Mouse (Mus musculus) testis, adult 2 months (tissue): ENCODE results near the gene Abca2. TPM values are rescaled to one million over a fixed set of nuclear protein-coding genes. Genes with fewer than 3 reads are reported as not detected.
"Not testable (repeated sequence)": the region's sequence is repeated elsewhere in the genome, so short reads cannot be mapped to it uniquely, and the experiment has no call there.

ENCODE experiments used
- H3K27ac ChIP-seq: fragments of 200-500 bp; 2 replicates; pipeline ENCODE4 v1.5.1; 2012; ENCODE audit warnings: low read depth, low read length; ENCODE audit not compliant: control insufficient read depth, insufficient read depth
- H3K27me3 ChIP-seq: fragments of 200-500 bp; 2 replicates; pipeline ENCODE4 v1.6.1; 2012; ENCODE audit warnings: mild to moderate bottlenecking, low read length, moderate library complexity; ENCODE audit not compliant: control insufficient read depth, insufficient read depth
- H3K36me3 ChIP-seq: fragments of 200-500 bp; 2 replicates; pipeline ENCODE4 v1.6.1; 2012; ENCODE audit warnings: mild to moderate bottlenecking, low read length; ENCODE audit not compliant: control insufficient read depth, insufficient read depth
- H3K4me1 ChIP-seq: fragments of 200-500 bp; 2 replicates; pipeline ENCODE4 v1.6.1; 2012; ENCODE audit warnings: low read length; ENCODE audit not compliant: control insufficient read depth, insufficient read depth
- H3K4me3 ChIP-seq: fragments of 200-500 bp; 2 replicates; pipeline ENCODE4 v1.5.1; 2012; ENCODE audit warnings: low read depth, mild to moderate bottlenecking, low read length, moderate library complexity, mixed read lengths; ENCODE audit not compliant: control insufficient read depth
- CTCF ChIP-seq: fragments of 200-500 bp; IDR thresholded peaks from 2 replicates; pipeline ENCODE4 v1.5.1; 2012; ENCODE audit warnings: low read depth, mild to moderate bottlenecking, inconsistent platforms, low read length, moderate library complexity; ENCODE audit not compliant: control insufficient read depth, insufficient read depth, insufficient replicate concordance
- POLR2A ChIP-seq: fragments of 200-500 bp; IDR thresholded peaks from 2 replicates; pipeline ENCODE4 v1.6.1; 2012; ENCODE audit warnings: low read depth, mild to moderate bottlenecking, inconsistent platforms, low read length, moderate library complexity; ENCODE audit not compliant: control insufficient read depth
- polyA plus RNA-seq: library from polyadenylated mRNA; depleted of rRNA; stranded (reverse); fragments of >200 nt; gene quantifications from 2 replicates; pipeline ENCODE4 v1.2.3, GENCODE M21; 2012

Gene Abca2
- polyA plus RNA-seq, 1 experiment = 18.3 TPM

GRCm38 (mm10) chr2:25408908-25409307, 19.6 kb upstream of the Abca2 start:
- Histone ChIP-seq H3K27me3 (no peaks in the 10 kb centered on the region), H3K27ac (no peak overlapping the region), H3K4me3 (no peak overlapping the region), H3K4me1 (no peaks in the 10 kb centered on the region), H3K36me3 (no peaks in the 10 kb centered on the region)
- TF ChIP-seq CTCF = no peak
- TF ChIP-seq POLR2A = no peak

- not testable (repeated sequence) for H3K27me3 ChIP-seq, H3K36me3 ChIP-seq, H3K4me3 ChIP-seq, H3K4me1 ChIP-seq, H3K27ac ChIP-seq
Observed at GRCm38 (mm10) chr2:25413436-25413835, 15.1 kb upstream of the Abca2 start.

- TF ChIP-seq CTCF = no peak
- TF ChIP-seq POLR2A = no peak
- no peak overlapping the region for H3K4me3 ChIP-seq
- no peaks in the 10 kb centered on the region for H3K27me3 ChIP-seq
- no peak overlapping the region for H3K27ac ChIP-seq
- no peaks in the 10 kb centered on the region for H3K36me3 ChIP-seq
- H3K4me1 ChIP-seq = no peaks in the 10 kb centered on the region
Observed at GRCm38 (mm10) chr2:25417426-25417825, 11.1 kb upstream of the Abca2 start.

- no peaks in the 10 kb centered on the region for H3K36me3 ChIP-seq
- no peak overlapping the region for H3K4me3 ChIP-seq
- H3K27ac ChIP-seq = no peak overlapping the region
- peaks cover 3% of the 10 kb centered on the region; the same call in 1 of the 2 replicates for H3K4me1 ChIP-seq
- TF ChIP-seq POLR2A = no peak
- TF ChIP-seq CTCF = peak; percentile 39; the same call in 1 of the 2 replicates
- H3K27me3 ChIP-seq = no peaks in the 10 kb centered on the region
Observed at GRCm38 (mm10) chr2:25421896-25422295, 6.6 kb upstream of the Abca2 start.

- peaks cover 3% of the 10 kb centered on the region; the same call in 1 of the 2 replicates for H3K4me1 ChIP-seq
- H3K27me3 ChIP-seq = no peaks in the 10 kb centered on the region
- H3K36me3 ChIP-seq = no peaks in the 10 kb centered on the region
- TF ChIP-seq CTCF (no peak), POLR2A (no peak)
- H3K4me3 ChIP-seq = no peak within 1 kb of the TSS
- no peak within 1 kb of the TSS for H3K27ac ChIP-seq
Observed at GRCm38 (mm10) chr2:25422587-25423410, 5.7 kb upstream of the Abca2 start, which contains the start of gene Fut7. Fut7 (plus strand) TSS chr2:25423267.

GRCm38 (mm10) chr2:25423626-25424025, 4.9 kb upstream of the Abca2 start:
- no peaks in the 10 kb centered on the region for H3K27me3 ChIP-seq
- TF ChIP-seq CTCF (no peak), POLR2A (no peak)
- peaks cover 3% of the 10 kb centered on the region; the same call in 1 of the 2 replicates for H3K4me1 ChIP-seq
- H3K27ac ChIP-seq = no peak overlapping the region
- H3K4me3 ChIP-seq = no peak overlapping the region
- no peaks in the 10 kb centered on the region for H3K36me3 ChIP-seq

GRCm38 (mm10) chr2:25425481-25425880, 3.0 kb upstream of the Abca2 start:
- peak overlapping the region; percentile 8; the same call in 1 of the 2 replicates for H3K4me3 ChIP-seq
- no peaks in the 10 kb centered on the region for H3K27me3 ChIP-seq
- no peak for TF ChIP-seq POLR2A
- no peak for TF ChIP-seq CTCF
- H3K27ac ChIP-seq = no peak overlapping the region
- H3K4me1 ChIP-seq = peaks cover 9% of the 10 kb centered on the region
- H3K36me3 ChIP-seq = no peaks in the 10 kb centered on the region
